Comparison of ENCODE assay signal across 23 mouse cellular contexts in genomic region chr14:62137981-62138380, GRCm38 (mm10).
A peak's percentile ranks its signal among the peaks of the same experiment; 100 is the strongest.
DNase-seq lines count a peak whose midpoint lies in the region; ATAC-seq lines count a peak whose summit lies in the region.
"Had no signal": no experiment of that assay in that cellular context is flagged by ENCODE, and none has a peak within 500 bp of the region (broad histone marks: within the 10 kb centered on the region; RNA-seq: fewer than 3 reads in every experiment).

No protein-coding gene starts in this region.

- intact Hi-C loops in heart, postnatal 10 days (cut with DNase I): no loop called here

- H3K36me3 ChIP-seq in embryonic facial prominence, embryonic 15.5 days: no peaks in the 10 kb centered on the region
- no peaks in the 10 kb centered on the region for H3K36me3 ChIP-seq in limb, embryonic 15.5 days
- H3K36me3 ChIP-seq: embryonic facial prominence, embryonic 13.5 days; forebrain, embryonic 10.5 days; heart, embryonic 10.5 days; hindbrain, embryonic 10.5 days had no signal

- H3K27me3 ChIP-seq in embryonic facial prominence, embryonic 15.5 days: no peaks in the 10 kb centered on the region
- H3K27me3 ChIP-seq in limb, embryonic 15.5 days: no peaks in the 10 kb centered on the region
- H3K27me3 ChIP-seq: embryonic facial prominence, embryonic 13.5 days had no signal

- H3K9me3 ChIP-seq in embryonic facial prominence, embryonic 15.5 days (replicated peaks): peaks cover 6% of the 10 kb centered on the region; the same call in 1 of the 2 replicates
- H3K9me3 ChIP-seq in limb, embryonic 15.5 days: no peaks in the 10 kb centered on the region
- H3K9me3 ChIP-seq: heart, embryonic 10.5 days had no signal

- 46% methylated on average over 5 of the region's 5 CpGs for WGBS in embryonic facial prominence, embryonic 15.5 days
- WGBS in limb, embryonic 15.5 days: 53% methylated on average over 5 of the region's 5 CpGs

- H3K4me1 ChIP-seq in embryonic facial prominence, embryonic 15.5 days: no peaks in the 10 kb centered on the region
- peaks cover 3% of the 10 kb centered on the region; the same call in 1 of the 2 replicates for H3K4me1 ChIP-seq in limb, embryonic 15.5 days
- H3K4me1 ChIP-seq: forebrain, embryonic 10.5 days; heart, embryonic 10.5 days; hindbrain, embryonic 10.5 days had no signal

- no peak overlapping the region for H3K4me3 ChIP-seq in embryonic facial prominence, embryonic 15.5 days (replicated peaks)
- H3K4me3 ChIP-seq in limb, embryonic 15.5 days: no peak overlapping the region
- H3K4me3 ChIP-seq: embryonic facial prominence, embryonic 13.5 days; erythroblast, embryonic 14.5 days; forebrain, embryonic 10.5 days; gastrocnemius, adult 2 months; heart, embryonic 10.5 days; hindbrain, embryonic 10.5 days had no signal

- no peak for ATAC-seq in embryonic facial prominence, embryonic 15.5 days (ENCODE audit: insufficient number of reproducible peaks, low FRiP score, low TSS enrichment, low read depth)
- no peak for ATAC-seq in limb, embryonic 15.5 days (ENCODE audit: insufficient number of reproducible peaks, low FRiP score, low TSS enrichment, low read depth)
- ATAC-seq: forebrain, embryonic 14.5 days; intestine, embryonic 16.5 days had no signal

- DNase-seq in frontal cortex, postnatal 36 days (ENCODE audit: low spot score in 2 of 2): peak; percentile 6 to 24
- no peak for DNase-seq in frontal cortex, postnatal 14 days (ENCODE audit: low spot score in 2 of 2)
- peak; percentile 7 for DNase-seq in right cerebral cortex, adult 18-20 months
- no peak for DNase-seq in right cerebral cortex, postnatal 25 days
- no peak for DNase-seq in heart, postnatal 10 days
- DNase-seq in B cell, adult 2 months: no peak
- DNase-seq: adrenal gland, adult 2 months; adrenal gland, postnatal 25 days; cerebellum, adult 8-10 months; cerebellum, postnatal 14 days; gastrocnemius, adult 2 months; gastrocnemius, postnatal 25 days; heart, postnatal 14 days had no signal

- 0 out of 2 replicates have a peak overlapping the region, but pooled peaks have one; percentile 17 for H3K27ac ChIP-seq in embryonic facial prominence, embryonic 15.5 days (replicated peaks)
- peak overlapping the region; percentile 43; the same call in 1 of the 2 replicates for H3K27ac ChIP-seq in limb, embryonic 15.5 days
- H3K27ac ChIP-seq: embryonic facial prominence, embryonic 13.5 days; forebrain, embryonic 10.5 days; gastrocnemius, adult 2 months; heart, embryonic 10.5 days; hindbrain, embryonic 10.5 days; hindbrain, embryonic 14.5 days had no signal

- no peak overlapping the region for H3K4me2 ChIP-seq in embryonic facial prominence, embryonic 15.5 days (replicated peaks)
- no peak overlapping the region for H3K4me2 ChIP-seq in limb, embryonic 15.5 days
- H3K4me2 ChIP-seq: embryonic facial prominence, embryonic 13.5 days; hindbrain, embryonic 14.5 days had no signal

- H3K9ac ChIP-seq in embryonic facial prominence, embryonic 15.5 days: no peak overlapping the region
- no peak overlapping the region for H3K9ac ChIP-seq in limb, embryonic 15.5 days
- H3K9ac ChIP-seq: embryonic facial prominence, embryonic 13.5 days; hindbrain, embryonic 14.5 days had no signal

Comparison
In these comparisons a context has a peak if more than half of its experiments do, and no peak if none do; other contexts are left out.
1. DNase-seq: peak in frontal cortex, postnatal 36 days (2 of 2) and right cerebral cortex, adult 18-20 months (single experiment); none in frontal cortex, postnatal 14 days (0 of 2), right cerebral cortex, postnatal 25 days (single experiment), heart, postnatal 10 days (0 of 2) and B cell, adult 2 months (0 of 2).